9 mouse cellular contexts compared by ENCODE assay signal in the genomic region with DNA sequence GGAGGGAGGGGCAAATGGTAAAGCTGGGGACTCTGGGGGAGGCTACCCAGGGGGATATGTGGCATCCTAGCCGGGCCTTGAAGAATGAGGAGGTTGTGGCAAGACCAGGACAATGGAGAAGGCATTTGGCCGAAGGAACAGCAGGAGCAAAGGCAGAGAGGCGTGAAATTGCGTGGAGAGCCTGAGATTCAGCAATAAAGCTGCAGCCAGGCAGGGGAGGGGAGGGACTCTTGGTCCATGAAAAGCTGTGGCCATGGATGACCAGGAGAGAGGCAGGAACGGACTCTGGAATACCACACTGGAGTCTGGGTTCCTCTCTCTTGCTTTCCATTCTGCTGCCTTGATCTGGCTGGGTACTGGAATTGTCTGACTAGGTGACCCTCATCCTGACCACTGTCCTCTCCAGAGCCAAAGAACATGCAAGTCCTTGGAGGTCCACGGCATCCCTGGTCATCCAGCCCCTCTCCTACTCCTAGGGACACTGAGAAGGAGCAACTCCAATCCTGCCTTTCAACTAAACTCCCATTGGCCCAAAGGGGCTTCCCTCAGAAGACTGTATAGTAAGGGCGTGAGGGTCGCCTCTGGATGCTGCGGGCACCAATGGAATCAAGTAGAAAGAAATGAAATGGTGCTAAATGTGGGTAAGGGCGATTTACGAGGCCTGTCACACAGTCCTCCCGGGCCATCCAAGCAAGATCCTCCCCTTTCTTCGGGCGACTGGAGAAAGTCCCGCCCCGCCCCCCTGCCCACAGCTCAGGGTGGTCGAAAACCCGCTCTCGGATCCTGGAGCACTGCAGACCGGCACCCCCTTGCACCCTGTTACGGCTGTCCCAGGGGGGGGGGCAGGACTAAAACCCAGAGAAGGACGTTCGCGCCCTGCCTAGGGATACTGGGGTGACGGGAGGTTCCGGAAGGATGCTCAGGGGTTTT. TPM values are rescaled to one million over a fixed set of nuclear protein-coding genes. Genes with fewer than 3 reads are reported as not detected.
DNase-seq lines count a peak whose midpoint lies in the region; ATAC-seq and TF ChIP-seq lines count a peak whose summit lies in the region.
"Had no signal": no experiment of that assay in that cellular context is flagged by ENCODE, and none has a peak within 500 bp of the region (broad histone marks: within the 10 kb centered on the region; RNA-seq: fewer than 3 reads in every experiment).

No protein-coding gene starts in this region.

- peak overlapping the region; percentile 86 for H3K4me3 ChIP-seq in lung, embryonic 15.5 days
- peak overlapping the region; percentile 97 for H3K4me3 ChIP-seq in hindbrain, embryonic 12.5 days
- peak overlapping the region; percentile 88 for H3K4me3 ChIP-seq in limb, embryonic 14.5 days (replicated peaks; ENCODE audit: low read length)
- peak overlapping the region; percentile 79 for H3K4me3 ChIP-seq in stomach, embryonic 15.5 days (replicated peaks)

- DNase-seq in lung, postnatal 4 days: no peak
- DNase-seq in limb, embryonic 14.5 days (ENCODE audit: low spot score): no peak
- DNase-seq in urinary bladder, adult 2 months (ENCODE audit: low spot score): no peak
- no peak for DNase-seq in urinary bladder, postnatal 25 days (ENCODE audit: low spot score)
- no peak for DNase-seq in testis, postnatal 10 days (ENCODE audit: low spot score)
- DNase-seq: spleen, adult 18-20 months had no signal

- peaks cover 6% of the 10 kb centered on the region; the same call in 1 of the 2 replicates for H3K27me3 ChIP-seq in lung, embryonic 15.5 days
- 0 out of 2 replicates have a peak, but pooled peaks cover 4% of the 10 kb centered on the region for H3K27me3 ChIP-seq in hindbrain, embryonic 12.5 days
- no peaks in the 10 kb centered on the region for H3K27me3 ChIP-seq in limb, embryonic 14.5 days (ENCODE audit: control insufficient read depth, insufficient read depth, low read length)
- no peaks in the 10 kb centered on the region for H3K27me3 ChIP-seq in stomach, embryonic 15.5 days (replicated peaks)

- H3K4me2 ChIP-seq in lung, embryonic 15.5 days: peak overlapping the region; percentile 86
- H3K4me2 ChIP-seq in hindbrain, embryonic 12.5 days (replicated peaks): peak overlapping the region; percentile 87
- peak overlapping the region; percentile 78 for H3K4me2 ChIP-seq in limb, embryonic 14.5 days (replicated peaks; ENCODE audit: low read depth, low read length, severe bottlenecking)
- peak overlapping the region; percentile 83 for H3K4me2 ChIP-seq in stomach, embryonic 15.5 days

- H3K9ac ChIP-seq in lung, embryonic 15.5 days: peak overlapping the region; percentile 84; the same call in 1 of the 2 replicates
- H3K9ac ChIP-seq in hindbrain, embryonic 12.5 days: peak overlapping the region; percentile 99
- peak overlapping the region; percentile 90; the same call in 1 of the 2 replicates for H3K9ac ChIP-seq in limb, embryonic 14.5 days (ENCODE audit: low read depth, low read length, severe bottlenecking)
- H3K9ac ChIP-seq in stomach, embryonic 15.5 days: no peak overlapping the region; the same call in 1 of the 2 replicates

- 18% methylated on average over 26 of the region's 26 CpGs for WGBS in lung, embryonic 15.5 days
- WGBS in hindbrain, embryonic 12.5 days: 2% methylated on average over 26 of the region's 26 CpGs
- 6% methylated on average over 26 of the region's 26 CpGs for WGBS in limb, embryonic 14.5 days
- WGBS in stomach, embryonic 15.5 days: 20% methylated on average over 26 of the region's 26 CpGs

- H3K4me1 ChIP-seq in lung, embryonic 15.5 days: peaks cover 59% of the 10 kb centered on the region
- peaks cover 66% of the 10 kb centered on the region for H3K4me1 ChIP-seq in hindbrain, embryonic 12.5 days
- peaks cover 32% of the 10 kb centered on the region for H3K4me1 ChIP-seq in limb, embryonic 14.5 days (ENCODE audit: control insufficient read depth, insufficient read depth, low read length)
- H3K4me1 ChIP-seq in stomach, embryonic 15.5 days: peaks cover 38% of the 10 kb centered on the region

- TF ChIP-seq POLR2A in limb, embryonic 14.5 days (IDR thresholded peaks at IDR 0.05; ENCODE audit: borderline replicate concordance, extremely low read depth, insufficient read depth, insufficient read length): no peak

- H3K9me3 ChIP-seq in lung, embryonic 15.5 days: no peaks in the 10 kb centered on the region
- no peaks in the 10 kb centered on the region for H3K9me3 ChIP-seq in hindbrain, embryonic 12.5 days (replicated peaks)
- H3K9me3 ChIP-seq in limb, embryonic 14.5 days (ENCODE audit: control insufficient read depth, low read length): no peaks in the 10 kb centered on the region
- H3K9me3 ChIP-seq in stomach, embryonic 15.5 days: no peaks in the 10 kb centered on the region

- 0 out of 2 replicates have a peak overlapping the region, but pooled peaks have one; percentile 94 for H3K27ac ChIP-seq in lung, embryonic 15.5 days
- peak overlapping the region; percentile 97 for H3K27ac ChIP-seq in hindbrain, embryonic 12.5 days
- no peak overlapping the region for H3K27ac ChIP-seq in limb, embryonic 14.5 days (replicated peaks; ENCODE audit: low read depth, low read length)
- H3K27ac ChIP-seq in stomach, embryonic 15.5 days: no peak overlapping the region

- H3K36me3 ChIP-seq in lung, embryonic 15.5 days: no peaks in the 10 kb centered on the region
- 0 out of 2 replicates have a peak, but pooled peaks cover 4% of the 10 kb centered on the region for H3K36me3 ChIP-seq in hindbrain, embryonic 12.5 days
- no peaks in the 10 kb centered on the region for H3K36me3 ChIP-seq in limb, embryonic 14.5 days (ENCODE audit: control insufficient read depth, insufficient read depth, low read length)
- H3K36me3 ChIP-seq in stomach, embryonic 15.5 days: no peaks in the 10 kb centered on the region

- no peak for ATAC-seq in lung, embryonic 15.5 days (ENCODE audit: borderline replicate concordance, extremely low read depth, low FRiP score, low TSS enrichment)
- ATAC-seq in hindbrain, embryonic 12.5 days (ENCODE audit: low FRiP score): peak; percentile 62
- no peak for ATAC-seq in limb, embryonic 14.5 days (ENCODE audit: low FRiP score, low read depth)
- no peak for ATAC-seq in stomach, embryonic 15.5 days (ENCODE audit: insufficient read depth, low FRiP score, low read depth)

RNA-seq across cellular contexts. Expression of a gene that starts 2.0 kb away (rescaled TPM):
- 0.19 and 0.24 TPM in 2 replicates for polyA plus RNA-seq in lung, embryonic 15.5 days (2015; fragmentation: Nextera tagmentation; extraction: Ambion mirVana)
- 0.41 and 0.44 TPM in 2 replicates for polyA plus RNA-seq in hindbrain, embryonic 12.5 days (2016; fragmentation: Nextera tagmentation; extraction: Ambion mirVana)
- 3.7 and 5.4 TPM in 2 replicates for polyA plus RNA-seq in limb, embryonic 14.5 days (2012; rRNA removed)
- 0.15 and 0.17 TPM in 2 replicates for polyA plus RNA-seq in limb, embryonic 14.5 days (2014; fragmentation: Nextera tagmentation; extraction: Ambion mirVana)
- 0.19 and 0.21 TPM in 2 replicates for polyA plus RNA-seq in stomach, embryonic 15.5 days (2015; fragmentation: Nextera tagmentation; extraction: Ambion mirVana)
- polyA plus RNA-seq in urinary bladder, adult 2 months (2012; rRNA removed): 7.3 and 7.5 TPM in 2 replicates

RNA-seq across cellular contexts. Expression of a gene that starts 29.1 kb away (rescaled TPM):
- 0.19 TPM in 1 of 2 replicates, not detected in the other for polyA plus RNA-seq in lung, embryonic 15.5 days (2015; fragmentation: Nextera tagmentation; extraction: Ambion mirVana)
- polyA plus RNA-seq in hindbrain, embryonic 12.5 days (2016; fragmentation: Nextera tagmentation; extraction: Ambion mirVana): not detected in 2 replicates
- 0.05 TPM in 1 of 2 replicates, not detected in the other for polyA plus RNA-seq in limb, embryonic 14.5 days (2012; rRNA removed)
- polyA plus RNA-seq in limb, embryonic 14.5 days (2014; fragmentation: Nextera tagmentation; extraction: Ambion mirVana): not detected in 2 replicates
- not detected in 2 replicates for polyA plus RNA-seq in stomach, embryonic 15.5 days (2015; fragmentation: Nextera tagmentation; extraction: Ambion mirVana)
- 0.09 and 0.15 TPM in 2 replicates for polyA plus RNA-seq in urinary bladder, adult 2 months (2012; rRNA removed)

RNA-seq across cellular contexts. Expression of a gene that starts 39.2 kb away (rescaled TPM):
- not detected in 2 replicates for polyA plus RNA-seq in lung, embryonic 15.5 days (2015; fragmentation: Nextera tagmentation; extraction: Ambion mirVana)
- polyA plus RNA-seq in hindbrain, embryonic 12.5 days (2016; fragmentation: Nextera tagmentation; extraction: Ambion mirVana): not detected in 2 replicates
- not detected in 2 replicates for polyA plus RNA-seq in limb, embryonic 14.5 days (2012; rRNA removed)
- polyA plus RNA-seq in limb, embryonic 14.5 days (2014; fragmentation: Nextera tagmentation; extraction: Ambion mirVana): not detected in 2 replicates
- not detected in 2 replicates for polyA plus RNA-seq in stomach, embryonic 15.5 days (2015; fragmentation: Nextera tagmentation; extraction: Ambion mirVana)
- not detected in 2 replicates for polyA plus RNA-seq in urinary bladder, adult 2 months (2012; rRNA removed)

RNA-seq across cellular contexts. Expression of a gene that starts 52.0 kb away (rescaled TPM):
- 68.2 and 72.4 TPM in 2 replicates for polyA plus RNA-seq in lung, embryonic 15.5 days (2015; fragmentation: Nextera tagmentation; extraction: Ambion mirVana)
- 11.6 TPM in 2 replicates for polyA plus RNA-seq in hindbrain, embryonic 12.5 days (2016; fragmentation: Nextera tagmentation; extraction: Ambion mirVana)
- 16.1 and 17.8 TPM in 2 replicates for polyA plus RNA-seq in limb, embryonic 14.5 days (2012; rRNA removed)
- polyA plus RNA-seq in limb, embryonic 14.5 days (2014; fragmentation: Nextera tagmentation; extraction: Ambion mirVana): 8.2 and 10.2 TPM in 2 replicates
- polyA plus RNA-seq in stomach, embryonic 15.5 days (2015; fragmentation: Nextera tagmentation; extraction: Ambion mirVana): 27.0 and 28.4 TPM in 2 replicates
- 65.7 and 69.9 TPM in 2 replicates for polyA plus RNA-seq in urinary bladder, adult 2 months (2012; rRNA removed)

Comparison
In these comparisons a context has a peak if more than half of its experiments do, and no peak if none do; other contexts are left out.
1. H3K27ac ChIP-seq: peak in lung, embryonic 15.5 days (single experiment) and hindbrain, embryonic 12.5 days (single experiment); none in limb, embryonic 14.5 days (single experiment) and stomach, embryonic 15.5 days (single experiment).
2. Peak in every context shown above with its lines, with median percentiles within 50 percentile points of each other: H3K4me2 ChIP-seq and H3K4me3 ChIP-seq.